Mouse (Mus musculus) inflammation-experienced regulatory T-cells, adult 6 months (primary cell): ENCODE data around the gene Socs3. TPM values are rescaled to one million over a fixed set of nuclear protein-coding genes. Genes with fewer than 3 reads are reported as not detected.

Experiments
- ATAC-seq: one replicate; pipeline ENCODE4 v1.8.0; 2017
- polyA plus RNA-seq, 3 experiments: library from polyadenylated mRNA; unstranded; fragments of 100-300 nt; shearing (Covaris generic); gene quantifications; one replicate each; pipeline ENCODE4 v1.2.1; 2017

The Socs3 gene
- polyA plus RNA-seq, 3 experiments from 2014 or later, result 21.7 to 47.4 (median 28.6) TPM

GRCm38 (mm10) chr11:117918541-117918940 is 51.3 kb downstream of the Socs3 start:
- ATAC-seq, result no peak

Other genes with a start within 250 kb of the Socs3 start
- gene Tmc8, start 188.0 kb downstream of the Socs3 start, polyA plus RNA-seq, result 10 to 100 TPM; 32.9 to 40.0 (median 39.0) TPM
- 100 to 1,000 TPM in 2 of 3 experiments, 10 to 100 TPM in 1; 90.7 to 159 (median 116) TPM for gene Tmc6, start 187.8 kb downstream of the Socs3 start, polyA plus RNA-seq
- gene 6030468B19Rik, start 172.4 kb downstream of the Socs3 start, polyA plus RNA-seq, result 1 to 10 TPM in 2 of 3 experiments, under 1 TPM in 1; 0.57 to 1.3 (median 1.3) TPM
- gene Gm20708, start 160.4 kb downstream of the Socs3 start, polyA plus RNA-seq, result 1 to 10 TPM; 3.1 to 5.0 (median 4.9) TPM
- gene Syngr2, start 160.4 kb downstream of the Socs3 start, polyA plus RNA-seq, result 100 to 1,000 TPM in 1 of 3 experiments, 10 to 100 TPM in 2; 86.3 to 118 (median 89.8) TPM
- 10 to 100 TPM; 32.7 to 39.5 (median 35.4) TPM for gene Afmid, start 144.1 kb downstream of the Socs3 start, polyA plus RNA-seq
- gene Tk1, start 144.0 kb downstream of the Socs3 start, polyA plus RNA-seq, result 100 to 1,000 TPM in 1 of 3 experiments, 10 to 100 TPM in 2; 27.3 to 126 (median 52.4) TPM
- 100 to 1,000 TPM in 1 of 3 experiments, 10 to 100 TPM in 2; 16.8 to 256 (median 23.6) TPM for gene Birc5, start 120.8 kb downstream of the Socs3 start, polyA plus RNA-seq
- not detected for gene Tmem235, start 109.3 kb downstream of the Socs3 start, polyA plus RNA-seq
- 10 to 100 TPM in 1 of 3 experiments, 1 to 10 TPM in 2; 8.5 to 12.7 (median 9.3) TPM for gene Tha1, start 96.6 kb downstream of the Socs3 start, polyA plus RNA-seq
- 10 to 100 TPM; 26.4 to 38.4 (median 36.7) TPM for gene Pgs1, start 16.2 kb upstream of the Socs3 start, polyA plus RNA-seq
- under 1 TPM; 0.11 to 0.73 (median 0.60) TPM for gene Dnah17, start 160.6 kb upstream of the Socs3 start, polyA plus RNA-seq